Mouse (Mus musculus) forebrain, embryonic 12.5 days (tissue): ENCODE data around the gene Vsnl1. TPM values are rescaled to one million over a fixed set of nuclear protein-coding genes. Genes with fewer than 3 reads are reported as not detected.

Experiments used
- ATAC-seq: fragments of 200-750 bp; cut with Nextera tagmentation; 2 replicates; pipeline ENCODE4 v1.8.0; 2017; ENCODE audit warnings: moderate TSS enrichment; ENCODE audit not compliant: low FRiP score
- H3K27ac ChIP-seq: fragments of 300-500 bp; sonication (generic); 2 replicates; pipeline ENCODE4 v1.5.1; 2016; ENCODE audit warnings: mild to moderate bottlenecking
- H3K27me3 ChIP-seq: fragments of 300-500 bp; sonication (generic); 2 replicates; pipeline ENCODE4 v1.6.1; 2016; ENCODE audit warnings: mild to moderate bottlenecking
- H3K36me3 ChIP-seq: fragments of 300-500 bp; sonication (generic); replicated peaks from 2 replicates; pipeline ENCODE4 v1.6.1; 2016; ENCODE audit warnings: mild to moderate bottlenecking
- H3K4me1 ChIP-seq: fragments of 300-500 bp; sonication (generic); 2 replicates; pipeline ENCODE4 v1.6.1; 2016
- H3K4me2 ChIP-seq: fragments of 300-500 bp; sonication (generic); 2 replicates; pipeline ENCODE4 v1.6.1; 2016; ENCODE audit warnings: mild to moderate bottlenecking, moderate library complexity
- H3K4me3 ChIP-seq: fragments of 300-500 bp; sonication (generic); replicated peaks from 2 replicates; pipeline ENCODE4 v1.5.1; 2016; ENCODE audit warnings: mild to moderate bottlenecking
- H3K9ac ChIP-seq: fragments of 300-500 bp; sonication (generic); 2 replicates; pipeline ENCODE4 v1.6.1; 2016; ENCODE audit warnings: mild to moderate bottlenecking
- H3K9me3 ChIP-seq: fragments of 300-500 bp; sonication (generic); 2 replicates; pipeline ENCODE4 v1.6.1; 2016
- WGBS: fragments of 180-500 bp; shearing (Covaris S2); methylation state at CpG from one replicate; pipeline ENCODE4 v1.1.7; 2016; 5-methylcytosine and 5-hydroxymethylcytosine counted together
- microRNA-seq: library from miRNA; unstranded; fragments of <30 nt; microRNA quantifications from one replicate; pipeline ENCODE4, GENCODE M21; 2017
- polyA plus RNA-seq: library from polyadenylated mRNA; unstranded; fragments of >200 nt; fragmentation: Nextera tagmentation; extraction: Ambion mirVana; gene quantifications from 2 replicates; pipeline ENCODE4 v1.2.1, GENCODE M21; 2016

The Vsnl1 gene
- polyA plus RNA-seq, 1 experiment from 2014 or later, result 1.6 TPM

DNA sequence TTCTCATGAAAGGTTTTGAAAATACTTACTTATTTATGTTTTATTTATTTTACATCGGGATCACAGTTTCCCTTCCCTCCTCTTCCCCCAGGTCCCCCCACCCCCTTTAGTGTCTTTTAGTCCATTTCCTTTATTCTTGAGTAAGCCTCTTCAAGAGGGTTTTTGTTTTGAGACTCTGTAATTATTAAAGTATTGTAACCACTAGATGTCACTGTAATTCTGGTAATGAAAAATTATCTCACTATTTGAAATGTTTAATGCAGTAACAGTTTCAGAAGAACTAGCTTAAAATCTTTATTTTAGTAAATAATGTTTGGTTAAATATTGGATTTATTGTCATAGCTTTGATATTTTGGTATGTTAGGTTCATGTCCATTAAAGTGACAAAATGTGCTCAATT, 122.6 kb downstream of the Vsnl1 start:
- no peak overlapping the region for H3K4me2 ChIP-seq
- no peak overlapping the region for H3K27ac ChIP-seq
- no peak overlapping the region for H3K9ac ChIP-seq
- no peak for ATAC-seq
- peaks cover 43% of the 10 kb centered on the region for H3K36me3 ChIP-seq
- no peaks in the 10 kb centered on the region for H3K9me3 ChIP-seq
- H3K4me3 ChIP-seq, result no peak overlapping the region
- no peaks in the 10 kb centered on the region for H3K4me1 ChIP-seq
- WGBS, result 63% methylated on average over 1 of the region's 1 CpGs
- H3K27me3 ChIP-seq, result no peaks in the 10 kb centered on the region

DNA sequence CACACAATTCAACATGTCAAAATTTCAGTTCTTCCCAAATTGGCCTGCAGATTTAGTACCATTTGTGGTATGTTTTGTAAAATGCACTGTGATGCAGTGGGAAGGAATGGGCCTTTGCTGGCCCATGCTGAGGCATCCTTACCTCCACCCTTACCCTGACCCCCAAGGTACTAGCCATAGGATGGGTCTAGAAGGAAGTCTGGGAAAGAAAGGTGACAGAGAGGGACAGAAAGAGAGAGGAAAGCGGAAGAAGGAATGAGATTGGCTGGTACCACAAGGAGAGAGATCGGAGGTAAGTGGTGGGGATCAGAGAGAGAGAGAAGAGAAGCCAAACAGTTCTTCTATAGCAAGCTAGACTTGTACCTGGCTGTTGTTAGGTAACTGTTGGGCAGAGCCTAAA, 125.3 kb downstream of the Vsnl1 start:
- 91% methylated on average over 2 of the region's 2 CpGs for WGBS
- Histone ChIP-seq H3K4me1 (no peaks in the 10 kb centered on the region), H3K36me3 (peaks cover 49% of the 10 kb centered on the region), H3K27ac (no peak overlapping the region), H3K27me3 (no peaks in the 10 kb centered on the region), H3K9ac (no peak overlapping the region), H3K9me3 (no peaks in the 10 kb centered on the region), H3K4me3 (no peak overlapping the region), H3K4me2 (no peak overlapping the region)
- ATAC-seq, result no peak

DNA sequence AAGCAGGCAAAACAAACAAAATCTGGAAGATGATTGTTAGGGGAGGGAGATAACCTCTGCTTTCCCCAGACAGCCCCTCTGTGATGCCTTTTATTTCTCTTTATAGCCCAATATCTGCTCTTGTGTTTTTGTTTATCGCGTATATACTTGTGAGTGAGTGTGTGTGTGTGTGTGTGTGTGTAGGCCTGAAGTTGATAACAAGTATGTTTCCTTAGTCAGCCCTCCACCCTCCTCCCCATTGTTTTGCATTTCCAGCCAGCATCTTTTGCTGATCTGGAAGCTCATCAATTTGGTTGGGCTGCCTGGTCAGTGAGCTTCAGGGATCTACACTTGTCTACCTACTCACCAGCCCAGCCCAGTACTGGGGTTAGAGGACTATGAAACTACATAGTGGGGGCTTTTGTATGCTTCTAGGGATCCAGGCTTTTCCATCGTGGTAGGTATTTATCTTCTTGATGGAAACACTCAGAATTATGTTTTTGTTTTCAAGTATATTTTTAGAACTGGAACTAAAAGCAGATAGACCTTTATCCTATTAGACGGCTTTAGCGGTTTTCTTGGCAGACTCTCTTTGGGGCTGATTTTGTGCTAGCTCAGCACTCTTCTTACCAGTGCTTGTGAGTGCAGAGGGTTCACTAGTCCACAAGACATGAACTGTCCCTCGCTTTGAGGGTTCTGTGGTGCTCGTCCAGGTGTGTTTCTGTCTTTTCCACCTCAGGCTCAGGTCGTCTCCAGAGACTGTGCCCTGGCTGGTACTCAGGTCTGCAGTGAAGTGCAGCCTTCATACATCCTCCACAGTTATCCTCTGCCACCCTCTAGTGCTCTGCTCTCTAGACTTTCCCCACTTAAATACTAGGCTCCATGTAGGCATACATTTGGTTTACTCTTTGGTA, 129.4 kb downstream of the Vsnl1 start:
- Histone ChIP-seq H3K9ac (no peak overlapping the region), H3K9me3 (no peaks in the 10 kb centered on the region), H3K36me3 (peaks cover 64% of the 10 kb centered on the region), H3K4me1 (no peaks in the 10 kb centered on the region), H3K4me2 (no peak overlapping the region), H3K4me3 (no peak overlapping the region), H3K27ac (no peak overlapping the region), H3K27me3 (no peaks in the 10 kb centered on the region)
- 93% methylated on average over 8 of the region's 8 CpGs for WGBS
- no peak for ATAC-seq

DNA sequence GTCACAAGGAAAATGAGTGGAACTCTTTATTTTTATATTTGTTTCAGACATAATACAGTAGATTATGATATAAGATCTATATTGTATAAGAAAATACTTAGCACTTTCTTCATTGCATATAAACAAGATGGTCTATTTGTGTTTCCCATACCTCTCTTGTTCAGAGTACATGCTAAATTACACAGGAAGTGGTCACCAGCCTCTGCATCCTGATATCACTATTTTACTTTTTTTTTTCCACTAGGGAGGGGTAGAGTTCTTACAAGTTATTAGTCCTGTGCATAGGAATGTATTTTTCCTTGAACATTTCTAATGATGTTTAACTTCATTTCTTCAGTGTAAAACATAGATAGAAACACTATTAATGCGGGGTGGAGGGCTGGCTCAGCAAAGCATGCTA, 135.6 kb downstream of the Vsnl1 start:
- H3K36me3 ChIP-seq, result peaks cover 66% of the 10 kb centered on the region

GRCm38 (mm10) chr12:11286382-11286781, 150.0 kb downstream of the Vsnl1 start:
- Histone ChIP-seq H3K9ac (no peak overlapping the region), H3K4me3 (no peak overlapping the region), H3K4me1 (no peaks in the 10 kb centered on the region), H3K27me3 (no peaks in the 10 kb centered on the region), H3K27ac (no peak overlapping the region), H3K9me3 (no peaks in the 10 kb centered on the region), H3K4me2 (no peak overlapping the region), H3K36me3 (peaks cover 65% of the 10 kb centered on the region)
- no peak for ATAC-seq
- 94% methylated on average over 2 of the region's 2 CpGs for WGBS

More for the DNA sequence above, 135.6 kb downstream of the Vsnl1 start:
- Histone ChIP-seq H3K9me3 (no peaks in the 10 kb centered on the region), H3K27me3 (no peaks in the 10 kb centered on the region), H3K4me2 (no peak overlapping the region), H3K27ac (no peak overlapping the region), H3K4me1 (no peaks in the 10 kb centered on the region), H3K9ac (no peak overlapping the region), H3K4me3 (no peak overlapping the region)
- 100% methylated on average over 1 of the region's 1 CpGs for WGBS
- ATAC-seq, result no peak

- Histone ChIP-seq H3K4me3 (no peak overlapping the region), H3K4me2 (no peak overlapping the region), H3K4me1 (no peaks in the 10 kb centered on the region), H3K27ac (no peak overlapping the region), H3K36me3 (peaks cover 54% of the 10 kb centered on the region), H3K9ac (no peak overlapping the region), H3K9me3 (no peaks in the 10 kb centered on the region), H3K27me3 (no peaks in the 10 kb centered on the region)
- 94% methylated on average over 2 of the region's 2 CpGs for WGBS
- no peak for ATAC-seq
Measured at GRCm38 (mm10) chr12:11281584-11281983, 154.8 kb downstream of the Vsnl1 start.

DNA sequence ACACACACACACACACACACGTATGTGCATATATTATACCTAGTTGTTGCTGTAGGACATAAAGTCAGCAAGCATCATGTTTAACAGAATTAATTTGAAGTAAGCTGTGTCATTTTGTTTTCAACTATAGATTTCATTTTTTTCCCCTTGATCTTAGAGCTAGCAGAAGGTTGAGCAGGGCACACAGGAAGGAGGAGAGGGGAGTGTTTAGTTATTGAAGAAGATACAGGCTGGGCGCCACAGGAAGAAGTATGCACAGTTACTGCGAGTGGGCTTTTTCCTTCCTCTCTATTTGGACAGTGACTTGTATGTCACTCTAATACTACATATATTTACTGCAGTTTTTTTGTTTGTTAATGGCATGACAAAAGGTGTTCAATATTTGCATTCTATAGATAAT, 156.5 kb downstream of the Vsnl1 start:
- no peak for ATAC-seq
- Histone ChIP-seq H3K27ac (no peak overlapping the region), H3K4me3 (no peak overlapping the region), H3K9me3 (no peaks in the 10 kb centered on the region), H3K9ac (no peak overlapping the region), H3K4me1 (no peaks in the 10 kb centered on the region), H3K4me2 (no peak overlapping the region), H3K27me3 (no peaks in the 10 kb centered on the region), H3K36me3 (peaks cover 46% of the 10 kb centered on the region)
- 95% methylated on average over 3 of the region's 3 CpGs for WGBS

- H3K4me1 ChIP-seq, result no peaks in the 10 kb centered on the region
- no peak overlapping the region for H3K27ac ChIP-seq
- H3K36me3 ChIP-seq, result peaks cover 55% of the 10 kb centered on the region
- H3K9ac ChIP-seq, result no peak overlapping the region
- H3K27me3 ChIP-seq, result no peaks in the 10 kb centered on the region
- H3K4me3 ChIP-seq, result no peak overlapping the region
- 94% methylated on average over 6 of the region's 6 CpGs for WGBS
- no peak overlapping the region for H3K4me2 ChIP-seq
- H3K9me3 ChIP-seq, result no peaks in the 10 kb centered on the region
- no peak for ATAC-seq
Measured at GRCm38 (mm10) chr12:11277207-11277606, 159.2 kb downstream of the Vsnl1 start.

DNA sequence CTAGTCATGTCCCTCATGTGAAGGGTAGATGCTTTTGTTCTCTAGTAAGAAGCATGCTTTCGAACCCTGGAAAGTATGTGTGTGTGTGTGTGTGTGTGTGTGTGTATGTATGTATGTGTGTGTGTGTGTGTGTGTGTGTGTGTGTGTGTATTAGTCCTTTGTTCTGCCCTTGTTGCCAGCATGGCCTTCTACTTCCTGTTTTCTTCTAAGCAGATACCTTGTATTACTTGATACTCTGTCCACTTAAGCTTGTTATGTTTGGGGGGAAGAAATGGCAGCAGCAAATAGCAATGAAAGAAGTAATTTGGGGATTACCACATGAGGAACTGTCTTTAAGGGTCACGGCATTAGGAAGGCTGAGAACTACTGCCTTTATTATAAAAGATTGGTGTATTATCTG, 159.8 kb downstream of the Vsnl1 start:
- no peaks in the 10 kb centered on the region for H3K9me3 ChIP-seq
- no peak overlapping the region for H3K4me3 ChIP-seq
- H3K27ac ChIP-seq, result no peak overlapping the region
- H3K36me3 ChIP-seq, result peaks cover 53% of the 10 kb centered on the region
- WGBS, result 89% methylated on average over 2 of the region's 2 CpGs
- H3K27me3 ChIP-seq, result no peaks in the 10 kb centered on the region
- H3K4me1 ChIP-seq, result no peaks in the 10 kb centered on the region
- ATAC-seq, result no peak
- no peak overlapping the region for H3K9ac ChIP-seq
- no peak overlapping the region for H3K4me2 ChIP-seq

Small RNA genes lying within 50 kb of the gene (microRNA-seq; reads per million reads assigned to microRNA genes)
- not detected for gene Mir7675

Other genes with a start within 250 kb of the Vsnl1 start
- not detected in 2 replicates for gene Msgn1, start 227.6 kb downstream of the Vsnl1 start, polyA plus RNA-seq
- gene Gen1, start 170.8 kb downstream of the Vsnl1 start, polyA plus RNA-seq, result 16.2 and 17.0 TPM in 2 replicates
- gene Smc6, start 170.7 kb downstream of the Vsnl1 start, polyA plus RNA-seq, result 157 and 167 TPM in 2 replicates
- gene Rad51ap2, start 19.5 kb upstream of the Vsnl1 start, polyA plus RNA-seq, result 0.23 and 0.41 TPM in 2 replicates